Mouse (Mus musculus): ENCODE results near the gene Lgr5.

GRCm38 (mm10) chr10:115406393-115406792 lies 181.2 kb downstream of the Lgr5 start:
- TF ChIP-seq POLR2A (IDR thresholded peaks at IDR 0.05; ENCODE audit: extremely low read depth, insufficient read depth, low read length) (no peak), CTCF (IDR thresholded peaks at IDR 0.05; ENCODE audit: low read depth, low read length) (peak; percentile 58; the same call in 1 of the 2 replicates)

All from liver, adult 2 months (tissue).